Mouse (Mus musculus) intestine, postnatal 0 days (tissue): ENCODE measurements around the gene Lhpp. TPM values are rescaled to one million over a fixed set of nuclear protein-coding genes. Genes with fewer than 3 reads are reported as not detected.

Experiments
- ATAC-seq: fragments of 200-750 bp; cut with Nextera tagmentation; 2 replicates; pipeline ENCODE4 v1.8.0; 2017; ENCODE audit warnings: mild to moderate bottlenecking, moderate TSS enrichment, moderate library complexity
- H3K27ac ChIP-seq: fragments of 300-500 bp; sonication (generic); 2 replicates; pipeline ENCODE4 v1.5.1; 2014; ENCODE audit warnings: mild to moderate bottlenecking, low read depth, low read length, moderate library complexity
- H3K27me3 ChIP-seq: fragments of 300-500 bp; sonication (generic); replicated peaks from 2 replicates; pipeline ENCODE4 v1.6.1; 2014; ENCODE audit warnings: low read length, mixed read lengths; ENCODE audit not compliant: control insufficient read depth, insufficient read depth
- H3K36me3 ChIP-seq: fragments of 300-500 bp; sonication (generic); 2 replicates; pipeline ENCODE4 v1.6.1; 2014; ENCODE audit warnings: mild to moderate bottlenecking, moderate library complexity; ENCODE audit not compliant: control insufficient read depth, insufficient read depth
- H3K4me1 ChIP-seq: fragments of 300-500 bp; sonication (generic); replicated peaks from 2 replicates; pipeline ENCODE4 v1.6.1; 2014; ENCODE audit warnings: antibody characterized with exemption, low read length, mixed read lengths; ENCODE audit not compliant: control insufficient read depth, insufficient read depth
- H3K4me2 ChIP-seq: fragments of 300-500 bp; sonication (generic); replicated peaks from 2 replicates; pipeline ENCODE4 v1.6.1; 2014; ENCODE audit warnings: low read depth, mild to moderate bottlenecking, moderate library complexity
- H3K4me3 ChIP-seq: fragments of 300-500 bp; sonication (generic); 2 replicates; pipeline ENCODE4 v1.5.1; 2014; ENCODE audit warnings: low read depth, low read length
- H3K9ac ChIP-seq: fragments of 300-500 bp; sonication (generic); 2 replicates; pipeline ENCODE4 v1.6.1; 2014; ENCODE audit warnings: mild to moderate bottlenecking, low read depth, low read length
- H3K9me3 ChIP-seq: fragments of 300-500 bp; sonication (generic); 2 replicates; pipeline ENCODE4 v1.6.1; 2016; ENCODE audit warnings: mixed run types; ENCODE audit not compliant: control insufficient read depth
- CTCF ChIP-seq: sonication (generic); IDR thresholded peaks from 2 replicates; pipeline ENCODE4 v1.5.1; 2016; ENCODE audit warnings: low read depth, mild to moderate bottlenecking, control low read depth, antibody characterized with exemption, moderate library complexity
- WGBS: fragments of 180-500 bp; shearing (Covaris S2); extraction: QIAGEN DNeasy Blood & Tissue Kit; methylation state at CpG from one replicate; pipeline ENCODE4 v1.1.7; 2014; 5-methylcytosine and 5-hydroxymethylcytosine counted together
- polyA plus RNA-seq: library from polyadenylated mRNA; unstranded; fragments of >200 nt; fragmentation: Nextera tagmentation; extraction: Ambion mirVana; gene quantifications from 2 replicates; pipeline ENCODE4 v1.2.1, GENCODE M21; 2015

Gene Lhpp
- polyA plus RNA-seq, 1 experiment from 2014 or later: 52.0 TPM

- TF ChIP-seq CTCF: peak; percentile 82
- Histone ChIP-seq H3K4me2 (no peak overlapping the region), H3K4me1 (peaks cover 18% of the 10 kb centered on the region; the same call in 1 of the 2 replicates), H3K4me3 (no peak overlapping the region), H3K36me3 (0 out of 2 replicates have a peak, but pooled peaks cover 4% of the 10 kb centered on the region), H3K9me3 (no peaks in the 10 kb centered on the region), H3K27me3 (no peaks in the 10 kb centered on the region), H3K9ac (no peak overlapping the region), H3K27ac (peak overlapping the region; percentile 71; the same call in 1 of the 2 replicates)
- WGBS: 40% methylated on average over 5 of the region's 5 CpGs
- peak; percentile 51 for ATAC-seq
These were observed 124.7 kb downstream of the Lhpp start for GRCm38 (mm10) chr7:132735145-132735544.

GRCm38 (mm10) chr7:132736099-132736862 lies 125.8 kb downstream of the Lhpp start:
- Histone ChIP-seq H3K27ac (peak overlapping the region; percentile 71), H3K36me3 (peaks cover 7% of the 10 kb centered on the region; the same call in 1 of the 2 replicates), H3K9me3 (no peaks in the 10 kb centered on the region), H3K4me3 (no peak overlapping the region), H3K4me2 (no peak overlapping the region), H3K9ac (no peak overlapping the region), H3K27me3 (no peaks in the 10 kb centered on the region), H3K4me1 (peaks cover 18% of the 10 kb centered on the region; the same call in 1 of the 2 replicates)
- ATAC-seq: peak; percentile 13; the same call in 1 of the 2 replicates
- WGBS: 41% methylated on average over 17 of the region's 17 CpGs
- no peak for TF ChIP-seq CTCF

- Histone ChIP-seq H3K9me3 (no peaks in the 10 kb centered on the region), H3K4me3 (no peak overlapping the region), H3K4me1 (peaks cover 18% of the 10 kb centered on the region; the same call in 1 of the 2 replicates), H3K27ac (no peak overlapping the region), H3K9ac (no peak overlapping the region), H3K4me2 (no peak overlapping the region), H3K27me3 (no peaks in the 10 kb centered on the region), H3K36me3 (peaks cover 17% of the 10 kb centered on the region; the same call in 1 of the 2 replicates)
- no peak for TF ChIP-seq CTCF
- ATAC-seq: no peak
- WGBS: 92% methylated on average over 6 of the region's 6 CpGs
These were observed 128.4 kb downstream of the Lhpp start for GRCm38 (mm10) chr7:132738844-132739243.

- WGBS: 61% methylated on average over 6 of the region's 6 CpGs
- H3K4me3 ChIP-seq: no peak overlapping the region
- H3K9me3 ChIP-seq: no peaks in the 10 kb centered on the region
- no peak for ATAC-seq
- peaks cover 13% of the 10 kb centered on the region; the same call in 1 of the 2 replicates for H3K4me1 ChIP-seq
- H3K9ac ChIP-seq: no peak overlapping the region
- no peaks in the 10 kb centered on the region for H3K27me3 ChIP-seq
- H3K4me2 ChIP-seq: no peak overlapping the region
- H3K27ac ChIP-seq: no peak overlapping the region
- TF ChIP-seq CTCF: no peak
- peaks cover 17% of the 10 kb centered on the region; the same call in 1 of the 2 replicates for H3K36me3 ChIP-seq
These were observed 129.4 kb downstream of the Lhpp start for GRCm38 (mm10) chr7:132739829-132740228.

- ATAC-seq: no peak
- 83% methylated on average over 5 of the region's 5 CpGs for WGBS
- no peaks in the 10 kb centered on the region for H3K4me1 ChIP-seq
These were observed 132.5 kb downstream of the Lhpp start for GRCm38 (mm10) chr7:132742912-132743311.

GRCm38 (mm10) chr7:132747096-132747495 lies 136.7 kb downstream of the Lhpp start:
- no peaks in the 10 kb centered on the region for H3K27me3 ChIP-seq
- no peak for ATAC-seq
- no peak overlapping the region for H3K4me3 ChIP-seq
- H3K9me3 ChIP-seq: no peaks in the 10 kb centered on the region
- 77% methylated on average over 6 of the region's 6 CpGs for WGBS
- H3K9ac ChIP-seq: no peak overlapping the region
- H3K4me1 ChIP-seq: no peaks in the 10 kb centered on the region
- no peak for TF ChIP-seq CTCF
- H3K4me2 ChIP-seq: no peak overlapping the region
- H3K27ac ChIP-seq: no peak overlapping the region
- H3K36me3 ChIP-seq: peaks cover 29% of the 10 kb centered on the region; the same call in 1 of the 2 replicates

More at GRCm38 (mm10) chr7:132742912-132743311, 132.5 kb downstream of the Lhpp start:
- H3K36me3 ChIP-seq: peaks cover 27% of the 10 kb centered on the region; the same call in 1 of the 2 replicates
- no peak overlapping the region for H3K4me3 ChIP-seq
- no peak overlapping the region for H3K27ac ChIP-seq
- H3K27me3 ChIP-seq: no peaks in the 10 kb centered on the region
- H3K4me2 ChIP-seq: no peak overlapping the region
- no peak overlapping the region for H3K9ac ChIP-seq
- no peaks in the 10 kb centered on the region for H3K9me3 ChIP-seq
- no peak for TF ChIP-seq CTCF
